Comparison of ENCODE assay signal across 13 mouse cellular contexts in the genomic region with DNA sequence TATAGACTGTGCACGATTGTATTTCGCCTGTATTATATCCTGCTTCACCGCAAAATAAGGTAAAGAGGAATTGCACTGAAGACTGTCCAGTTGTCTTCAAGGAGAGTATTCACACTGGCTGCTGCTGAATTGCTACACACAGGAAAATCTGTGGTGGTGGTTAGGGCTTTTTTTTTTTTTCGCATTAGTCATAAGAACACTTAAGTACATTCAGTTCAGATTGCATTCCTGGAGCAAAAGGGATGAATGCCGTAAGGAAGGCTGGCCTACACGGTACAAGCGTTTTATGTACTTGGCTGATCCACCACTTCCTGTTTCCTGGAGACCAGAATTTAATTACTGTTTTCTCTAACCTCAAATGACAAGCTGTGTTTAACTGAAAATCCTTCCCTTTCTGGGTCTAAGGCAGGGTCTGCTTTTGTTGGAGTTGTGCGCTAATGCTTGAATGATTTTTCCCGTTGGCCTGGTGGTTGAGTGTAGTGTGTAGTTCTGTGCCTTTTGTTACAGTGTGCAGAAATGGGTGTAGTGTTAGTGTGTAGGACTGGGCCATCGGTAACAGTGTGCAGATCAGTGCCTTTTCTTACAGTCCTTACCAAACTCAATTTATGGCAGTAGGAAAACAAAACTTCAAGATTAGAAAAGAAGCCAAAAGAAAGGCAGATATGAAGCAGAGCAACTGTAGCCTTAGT.
DNase-seq lines count a peak whose midpoint lies in the region; ATAC-seq and TF ChIP-seq lines count a peak whose summit lies in the region.
"Had no signal": no experiment of that assay in that cellular context is flagged by ENCODE, and none has a peak within 500 bp of the region (broad histone marks: within the 10 kb centered on the region; RNA-seq: fewer than 3 reads in every experiment).

No protein-coding gene starts in this region.

- peak overlapping the region; percentile 30; the same call in 1 of the 2 replicates for H3K27ac ChIP-seq in testis, adult 2 months (ENCODE audit: control insufficient read depth, insufficient read depth, low read depth, low read length)
- H3K27ac ChIP-seq in embryonic fibroblast, embryonic 13.5 days (ENCODE audit: insufficient read depth, low read length) = peak overlapping the region; percentile 93
- H3K27ac ChIP-seq in kidney, embryonic 15.5 days = peak overlapping the region; percentile 70
- no peak overlapping the region for H3K27ac ChIP-seq in intestine, embryonic 16.5 days (ENCODE audit: low read length)
- H3K27ac ChIP-seq: liver, embryonic 14.5 days had no signal

- H3K4me3 ChIP-seq in testis, adult 2 months (ENCODE audit: control insufficient read depth, low read depth, low read length) = no peak overlapping the region
- H3K4me3 ChIP-seq in embryonic fibroblast, embryonic 13.5 days (ENCODE audit: insufficient read depth, low read length) = no peak overlapping the region
- no peak overlapping the region for H3K4me3 ChIP-seq in kidney, embryonic 15.5 days (replicated peaks)
- no peak overlapping the region for H3K4me3 ChIP-seq in intestine, embryonic 16.5 days (ENCODE audit: low read length)

- no peak overlapping the region for H3K4me2 ChIP-seq in kidney, embryonic 15.5 days
- H3K4me2 ChIP-seq in intestine, embryonic 16.5 days (ENCODE audit: low read depth, low read length) = no peak overlapping the region

- TF ChIP-seq POLR2A in testis, adult 2 months (IDR thresholded peaks at IDR 0.05; ENCODE audit: control insufficient read depth, low read depth, low read length) = no peak
- no peak for TF ChIP-seq POLR2A in embryonic fibroblast, embryonic 13.5 days (IDR thresholded peaks at IDR 0.05; ENCODE audit: low read depth, low read length)

- no peaks in the 10 kb centered on the region for H3K36me3 ChIP-seq in testis, adult 2 months (ENCODE audit: control insufficient read depth, insufficient read depth, low read length)
- no peaks in the 10 kb centered on the region for H3K36me3 ChIP-seq in kidney, embryonic 15.5 days
- no peaks in the 10 kb centered on the region for H3K36me3 ChIP-seq in intestine, embryonic 16.5 days (ENCODE audit: control insufficient read depth, insufficient read depth, low read length)

- no peaks in the 10 kb centered on the region for H3K9me3 ChIP-seq in kidney, embryonic 15.5 days (replicated peaks)
- H3K9me3 ChIP-seq in intestine, embryonic 16.5 days (ENCODE audit: control insufficient read depth, low read length) = no peaks in the 10 kb centered on the region

- DNase-seq in testis, postnatal 10 days (ENCODE audit: low spot score) = no peak
- peak; percentile 17 for DNase-seq in telencephalon, adult 2 months (ENCODE audit: low read depth, low spot score)
- no peak for DNase-seq in spleen, postnatal 4 days (ENCODE audit: low spot score in 2 of 2)
- no peak for DNase-seq in frontal cortex, postnatal 10 days (ENCODE audit: low spot score in 2 of 2)
- DNase-seq: cerebellum, adult 11 months; heart, adult 18-20 months; retina, postnatal 1 day; thymus, adult 18-20 months had no signal

- H3K9ac ChIP-seq in kidney, embryonic 15.5 days = no peak overlapping the region
- H3K9ac ChIP-seq in intestine, embryonic 16.5 days (ENCODE audit: low read depth, low read length) = no peak overlapping the region
- H3K9ac ChIP-seq: liver, embryonic 14.5 days had no signal

- no peaks in the 10 kb centered on the region for H3K4me1 ChIP-seq in testis, adult 2 months (ENCODE audit: control insufficient read depth, insufficient read depth, low read length)
- peaks cover 6% of the 10 kb centered on the region for H3K4me1 ChIP-seq in embryonic fibroblast, embryonic 13.5 days (ENCODE audit: control insufficient read depth, insufficient read depth, low read length)
- no peaks in the 10 kb centered on the region for H3K4me1 ChIP-seq in kidney, embryonic 15.5 days
- no peaks in the 10 kb centered on the region for H3K4me1 ChIP-seq in intestine, embryonic 16.5 days (ENCODE audit: control insufficient read depth, insufficient read depth, low read length)

- peak; percentile 86 for ATAC-seq in kidney, embryonic 15.5 days (replicated peaks; ENCODE audit: low FRiP score)
- ATAC-seq in intestine, embryonic 16.5 days = no peak

- TF ChIP-seq CTCF in testis, adult 2 months (IDR thresholded peaks at IDR 0.05; ENCODE audit: control insufficient read depth, insufficient read depth, insufficient replicate concordance, low read depth, low read length) = no peak
- TF ChIP-seq CTCF in embryonic fibroblast, embryonic 13.5 days (IDR thresholded peaks at IDR 0.05; ENCODE audit: borderline replicate concordance, insufficient read depth, low read length) = no peak

- WGBS in kidney, embryonic 15.5 days = 53% methylated on average over 10 of the region's 10 CpGs
- WGBS in intestine, embryonic 16.5 days = 80% methylated on average over 10 of the region's 10 CpGs

- no peaks in the 10 kb centered on the region for H3K27me3 ChIP-seq in testis, adult 2 months (ENCODE audit: control insufficient read depth, insufficient read depth, low read length)
- no peaks in the 10 kb centered on the region for H3K27me3 ChIP-seq in kidney, embryonic 15.5 days
- no peaks in the 10 kb centered on the region for H3K27me3 ChIP-seq in intestine, embryonic 16.5 days (replicated peaks; ENCODE audit: control insufficient read depth, insufficient read depth, low read length)
